Mouse (Mus musculus) liver, embryonic 12.5 days (tissue): ENCODE results near the gene Fam98c. TPM values are rescaled to one million over a fixed set of nuclear protein-coding genes. Genes with fewer than 3 reads are reported as not detected.
"Not testable (repeated sequence)": the region's sequence is repeated elsewhere in the genome, so short reads cannot be mapped to it uniquely, and the experiment has no call there.

Source experiments
- ATAC-seq: fragments of 200-750 bp; cut with Nextera tagmentation; 2 replicates; pipeline ENCODE4 v1.8.0; 2017; ENCODE audit warnings: moderate number of reproducible peaks, mild to moderate bottlenecking, moderate library complexity
- H3K27ac ChIP-seq: fragments of 300-500 bp; sonication (generic); 2 replicates; pipeline ENCODE4 v1.5.1; 2016; ENCODE audit warnings: mild to moderate bottlenecking
- H3K27me3 ChIP-seq: fragments of 300-500 bp; sonication (generic); replicated peaks from 2 replicates; pipeline ENCODE4 v1.6.1; 2016; ENCODE audit warnings: mild to moderate bottlenecking, moderate library complexity
- H3K36me3 ChIP-seq: fragments of 300-500 bp; sonication (generic); 2 replicates; pipeline ENCODE4 v1.6.1; 2016; ENCODE audit warnings: mild to moderate bottlenecking, moderate library complexity
- H3K4me1 ChIP-seq: fragments of 300-500 bp; sonication (generic); 2 replicates; pipeline ENCODE4 v1.6.1; 2016
- H3K4me2 ChIP-seq: fragments of 300-500 bp; sonication (generic); 2 replicates; pipeline ENCODE4 v1.6.1; 2016; ENCODE audit warnings: mild to moderate bottlenecking, moderate library complexity
- H3K4me3 ChIP-seq: fragments of 300-500 bp; sonication (generic); 2 replicates; pipeline ENCODE4 v1.5.1; 2016; ENCODE audit warnings: mild to moderate bottlenecking, moderate library complexity
- H3K9ac ChIP-seq: fragments of 300-500 bp; sonication (generic); 2 replicates; pipeline ENCODE4 v1.6.1; 2016; ENCODE audit warnings: mild to moderate bottlenecking, moderate library complexity
- H3K9me3 ChIP-seq: fragments of 300-500 bp; sonication (generic); replicated peaks from 2 replicates; pipeline ENCODE4 v1.6.1; 2016; ENCODE audit warnings: mild to moderate bottlenecking, moderate library complexity
- WGBS: fragments of 180-500 bp; shearing (Covaris S2); methylation state at CpG from one replicate; pipeline ENCODE4 v1.1.7; 2016; ENCODE audit not compliant: insufficient replicate concordance; 5-methylcytosine and 5-hydroxymethylcytosine counted together
- polyA plus RNA-seq: library from polyadenylated mRNA; unstranded; fragments of >200 nt; fragmentation: Nextera tagmentation; extraction: Ambion mirVana; gene quantifications from 2 replicates; pipeline ENCODE4 v1.2.1, GENCODE M21; 2016

Fam98c gene
- polyA plus RNA-seq, 1 experiment from 2014 or later = 12.4 TPM

GRCm38 (mm10) chr7:29154018-29154720, 1.9 kb downstream of the Fam98c start:
- Histone ChIP-seq H3K4me1 (peaks cover 17% of the 10 kb centered on the region), H3K36me3 (peaks cover 10% of the 10 kb centered on the region), H3K9ac (no peak overlapping the region), H3K27ac (no peak overlapping the region), H3K27me3 (peaks cover 25% of the 10 kb centered on the region), H3K9me3 (0 out of 2 replicates have a peak, but pooled peaks cover 7% of the 10 kb centered on the region), H3K4me2 (no peak overlapping the region), H3K4me3 (no peak overlapping the region)
- ATAC-seq = no peak
- 80% methylated on average over 14 of the region's 14 CpGs for WGBS

GRCm38 (mm10) chr7:29151486-29151885, 4.5 kb downstream of the Fam98c start:
- H3K27me3 ChIP-seq = no peaks in the 10 kb centered on the region
- H3K4me1 ChIP-seq = peaks cover 12% of the 10 kb centered on the region
- WGBS = 58% methylated on average over 10 of the region's 10 CpGs
- peaks cover 10% of the 10 kb centered on the region for H3K36me3 ChIP-seq
- no peak overlapping the region for H3K4me3 ChIP-seq
- ATAC-seq = no peak
- H3K4me2 ChIP-seq = no peak overlapping the region
- H3K27ac ChIP-seq = no peak overlapping the region
- H3K9me3 ChIP-seq = 0 out of 2 replicates have a peak, but pooled peaks cover 7% of the 10 kb centered on the region
- H3K9ac ChIP-seq = no peak overlapping the region

GRCm38 (mm10) chr7:29148771-29149170, 7.3 kb downstream of the Fam98c start:
- no peak overlapping the region for H3K27ac ChIP-seq
- no peaks in the 10 kb centered on the region for H3K27me3 ChIP-seq
- 0 out of 2 replicates have a peak, but pooled peaks cover under 1% of the 10 kb centered on the region for H3K9me3 ChIP-seq
- H3K9ac ChIP-seq = no peak overlapping the region
- no peaks in the 10 kb centered on the region; the same call in 1 of the 2 replicates for H3K36me3 ChIP-seq
- H3K4me2 ChIP-seq = no peak overlapping the region
- no peak overlapping the region for H3K4me3 ChIP-seq
- ATAC-seq = no peak
- whole genome bisulfite sequencing = 75% methylated on average over 15 of the region's 15 CpGs
- H3K4me1 ChIP-seq = peaks cover 10% of the 10 kb centered on the region; the same call in 1 of the 2 replicates

GRCm38 (mm10) chr7:29146625-29147367, 9.2 kb downstream of the Fam98c start:
- H3K27ac ChIP-seq = no peak overlapping the region
- H3K4me3 ChIP-seq = no peak overlapping the region
- ATAC-seq = no peak
- no peak overlapping the region for H3K9ac ChIP-seq
- no peaks in the 10 kb centered on the region for H3K9me3 ChIP-seq
- H3K36me3 ChIP-seq = no peaks in the 10 kb centered on the region
- no peaks in the 10 kb centered on the region for H3K27me3 ChIP-seq
- 63% methylated on average over 7 of the region's 7 CpGs for WGBS
- peaks cover 10% of the 10 kb centered on the region; the same call in 1 of the 2 replicates for H3K4me1 ChIP-seq
- H3K4me2 ChIP-seq = no peak overlapping the region

GRCm38 (mm10) chr7:29144006-29144405, 12.0 kb downstream of the Fam98c start:
- Histone ChIP-seq H3K27me3 (no peaks in the 10 kb centered on the region), H3K27ac (no peak overlapping the region), H3K9ac (no peak overlapping the region), H3K36me3 (no peaks in the 10 kb centered on the region), H3K9me3 (no peaks in the 10 kb centered on the region), H3K4me1 (peaks cover 10% of the 10 kb centered on the region; the same call in 1 of the 2 replicates), H3K4me3 (no peak overlapping the region), H3K4me2 (no peak overlapping the region)
- ATAC-seq = no peak
- 40% methylated on average over 4 of the region's 4 CpGs for whole genome bisulfite sequencing

GRCm38 (mm10) chr7:29141416-29141815, 14.6 kb downstream of the Fam98c start:
- Histone ChIP-seq H3K4me1 (peaks cover 10% of the 10 kb centered on the region; the same call in 1 of the 2 replicates), H3K4me3 (no peak overlapping the region), H3K27ac (no peak overlapping the region), H3K36me3 (no peaks in the 10 kb centered on the region), H3K9me3 (no peaks in the 10 kb centered on the region), H3K9ac (no peak overlapping the region), H3K4me2 (no peak overlapping the region), H3K27me3 (peaks cover 5% of the 10 kb centered on the region; the same call in 1 of the 2 replicates)
- ATAC-seq = no peak
- WGBS = 61% methylated on average over 8 of the region's 8 CpGs

GRCm38 (mm10) chr7:29139237-29139636, 16.8 kb downstream of the Fam98c start:
- H3K4me2 ChIP-seq, H3K27ac ChIP-seq, H3K9me3 ChIP-seq, H3K9ac ChIP-seq, H3K36me3 ChIP-seq, ATAC-seq, H3K4me3 ChIP-seq: not testable (repeated sequence)
- Histone ChIP-seq H3K27me3 (peaks cover 17% of the 10 kb centered on the region), H3K4me1 (peaks cover 15% of the 10 kb centered on the region; the same call in 1 of the 2 replicates)
- 74% methylated on average over 3 of the region's 4 CpGs for WGBS

GRCm38 (mm10) chr7:29137429-29137828, 18.6 kb downstream of the Fam98c start:
- H3K4me1 ChIP-seq = 0 out of 2 replicates have a peak, but pooled peaks cover 12% of the 10 kb centered on the region
- no peak overlapping the region for H3K4me2 ChIP-seq
- no peak overlapping the region for H3K9ac ChIP-seq

GRCm38 (mm10) chr7:29134693-29135386, 21.2 kb downstream of the Fam98c start, which contains the start of gene Rasgrp4:
Rasgrp4 (plus strand) TSS chr7:29134851.
- Histone ChIP-seq H3K4me1 (0 out of 2 replicates have a peak, but pooled peaks cover 12% of the 10 kb centered on the region), H3K4me3 (peak within 1 kb of the TSS; percentile 26), H3K4me2 (peak within 1 kb of the TSS; percentile 52), H3K27me3 (peaks cover 17% of the 10 kb centered on the region), H3K9ac (no peak within 1 kb of the TSS), H3K27ac (no peak within 1 kb of the TSS), H3K36me3 (no peaks in the 10 kb centered on the region), H3K9me3 (no peaks in the 10 kb centered on the region)
- WGBS = 1% methylated on average over 14 of the region's 20 CpGs
- ATAC-seq = peak; percentile 55; the same call in 1 of the 2 replicates

More at GRCm38 (mm10) chr7:29137429-29137828, 18.6 kb downstream of the Fam98c start:
- no peak overlapping the region for H3K27ac ChIP-seq
- H3K9me3 ChIP-seq = no peaks in the 10 kb centered on the region
- 49% methylated on average over 16 of the region's 16 CpGs for WGBS
- peaks cover 17% of the 10 kb centered on the region for H3K27me3 ChIP-seq
- no peak overlapping the region for H3K4me3 ChIP-seq
- no peaks in the 10 kb centered on the region for H3K36me3 ChIP-seq
- ATAC-seq = no peak

GRCm38 (mm10) chr7:29134230-29134629, 21.8 kb downstream of the Fam98c start:
- peak overlapping the region; percentile 52 for H3K4me2 ChIP-seq

GRCm38 (mm10) chr7:29128725-29129124, 27.3 kb downstream of the Fam98c start:
- Histone ChIP-seq H3K4me2 (no peak overlapping the region), H3K27me3 (no peaks in the 10 kb centered on the region), H3K4me1 (peaks cover 30% of the 10 kb centered on the region), H3K4me3 (no peak overlapping the region), H3K9ac (no peak overlapping the region), H3K9me3 (no peaks in the 10 kb centered on the region), H3K36me3 (no peaks in the 10 kb centered on the region), H3K27ac (no peak overlapping the region)
- ATAC-seq = no peak
- 79% methylated on average over 2 of the region's 2 CpGs for WGBS

More at GRCm38 (mm10) chr7:29134230-29134629, 21.8 kb downstream of the Fam98c start:
- no peak for ATAC-seq
- Histone ChIP-seq H3K9ac (no peak overlapping the region), H3K27ac (no peak overlapping the region), H3K27me3 (peaks cover 17% of the 10 kb centered on the region), H3K9me3 (no peaks in the 10 kb centered on the region), H3K36me3 (no peaks in the 10 kb centered on the region), H3K4me3 (peak overlapping the region; percentile 26; the same call in 1 of the 2 replicates), H3K4me1 (0 out of 2 replicates have a peak, but pooled peaks cover 12% of the 10 kb centered on the region)
- 7% methylated on average over 4 of the region's 4 CpGs for WGBS
